Mouse (Mus musculus) MEL (cell line): ENCODE measurements around the gene Selenon.

Experiments
- CTCF ChIP-seq, 3 experiments: IDR thresholded peaks in 2 of 3; conservative IDR thresholded peaks in 1 of 3; 2 replicates each; pipeline ENCODE4 v1.5.1; 2011 to 2012; ENCODE audit warnings: low read length in 3 of 3, low read depth in 2 of 3, mild to moderate bottlenecking in 2 of 3, improper control_type of control experiment in 1 of 3, inconsistent platforms in 1 of 3, mixed read lengths in 1 of 3, moderate library complexity in 1 of 3; ENCODE audit not compliant: control insufficient read depth in 1 of 3, insufficient read depth in 1 of 3, poor library complexity in 1 of 3, severe bottlenecking in 1 of 3
- EP300 ChIP-seq, 2 experiments: IDR thresholded peaks; 2 replicates each; pipeline ENCODE4 v1.6.1; 2011; ENCODE audit warnings: improper control_type of control experiment in 2 of 2, low read length in 2 of 2, low read depth in 1 of 2, mild to moderate bottlenecking in 1 of 2
- GATA1 ChIP-seq: IDR thresholded peaks from 2 replicates; pipeline ENCODE4 v1.6.1; 2011; ENCODE audit warnings: low read depth, low read length, improper control_type of control experiment
- KAT2A ChIP-seq: conservative IDR thresholded peaks from 2 replicates; pipeline ENCODE4 v1.6.1; 2012; ENCODE audit warnings: low read depth, low read length, improper control_type of control experiment, inconsistent platforms
- MYB ChIP-seq: IDR thresholded peaks from 2 replicates; pipeline ENCODE4 v1.6.1; 2011; ENCODE audit warnings: mild to moderate bottlenecking, low read depth, low read length, improper control_type of control experiment
- NRF1 ChIP-seq: IDR thresholded peaks from 2 replicates; pipeline ENCODE4 v1.6.1; 2014; ENCODE audit warnings: low read depth, mild to moderate bottlenecking, inconsistent platforms, low read length, improper control_type of control experiment, moderate library complexity; ENCODE audit not compliant: poor library complexity, insufficient read depth, severe bottlenecking
- POLR2A ChIP-seq, 2 experiments: IDR thresholded peaks; 2 replicates each; pipeline ENCODE4 v1.6.1; 2011 to 2012; ENCODE audit warnings: low read length in 2 of 2, mild to moderate bottlenecking in 2 of 2, control low read depth in 1 of 2, improper control_type of control experiment in 1 of 2, low read depth in 1 of 2, moderate library complexity in 1 of 2; ENCODE audit not compliant: control insufficient read depth in 1 of 2, insufficient read depth in 1 of 2, poor library complexity in 1 of 2
- RCOR1 ChIP-seq: IDR thresholded peaks from 2 replicates; pipeline ENCODE4 v1.6.1; 2012; ENCODE audit warnings: low read depth, mild to moderate bottlenecking, inconsistent platforms, low read length, improper control_type of control experiment
- TCF12 ChIP-seq: IDR thresholded peaks from 2 replicates; pipeline ENCODE4 v1.6.1; 2014; ENCODE audit warnings: low read depth, mild to moderate bottlenecking, inconsistent platforms, low read length, improper control_type of control experiment, moderate library complexity
- USF2 ChIP-seq, 2 experiments: IDR thresholded peaks; 2 replicates each; pipeline ENCODE4 v1.6.1; 2011 to 2012; ENCODE audit warnings: improper control_type of control experiment in 2 of 2, low read length in 2 of 2, borderline replicate concordance in 1 of 2, inconsistent platforms in 1 of 2, low read depth in 1 of 2, mild to moderate bottlenecking in 1 of 2; ENCODE audit not compliant: insufficient read depth in 1 of 2

- TF ChIP-seq CTCF (IDR thresholded peaks at IDR 0.05 in 2 of 3, conservative IDR thresholded peaks at IDR 0.05 in 1 of 3; ENCODE audit: control insufficient read depth in 1 of 3, insufficient read depth in 1 of 3, low read depth in 2 of 3, low read length in 3 of 3, poor library complexity in 1 of 3, severe bottlenecking in 1 of 3) (no peak), NRF1 (no peak), USF2 (IDR thresholded peaks at IDR 0.05; ENCODE audit: borderline replicate concordance in 1 of 2, insufficient read depth in 1 of 2, low read depth in 1 of 2, low read length in 2 of 2) (no peak), EP300 (IDR thresholded peaks at IDR 0.05; ENCODE audit: low read depth in 1 of 2, low read length in 2 of 2) (no peak), KAT2A (no peak), TCF12 (no peak), POLR2A (IDR thresholded peaks at IDR 0.05; ENCODE audit: control insufficient read depth in 1 of 2, insufficient read depth in 1 of 2, low read depth in 1 of 2, low read length in 2 of 2, poor library complexity in 1 of 2) (no peak), RCOR1 (no peak), MYB (no peak), GATA1 (no peak)
Measured at GRCm38 (mm10) chr4:134523447-134523846, 28.5 kb downstream of the Selenon start.
